Mouse (Mus musculus): ENCODE results near the gene 3100002H09Rik. TPM values are rescaled to one million over a fixed set of nuclear protein-coding genes. Genes with fewer than 3 reads are reported as not detected.
A peak's percentile ranks its signal among the peaks of the same experiment; 100 is the strongest.

3100002H09Rik gene
- polyA plus RNA-seq (2017; shearing (Covaris generic)): not detected

- no peak for ATAC-seq
These were observed at the start of gene 3100002H09Rik for GRCm38 (mm10) chr4:124610703-124611102. Gene 3100002H09Rik (minus strand): TSS chr4:124610803.

GRCm38 (mm10) chr4:124659251-124660217 is 48.9 kb upstream of the 3100002H09Rik start:
- ATAC-seq: no peak

GRCm38 (mm10) chr4:124658412-124658851 is 47.8 kb upstream of the 3100002H09Rik start:
- no peak for ATAC-seq

- ATAC-seq: no peak
These were observed 47.2 kb upstream of the 3100002H09Rik start for GRCm38 (mm10) chr4:124657781-124658180.

- ATAC-seq: peak; percentile 49
These were observed 46.4 kb upstream of the 3100002H09Rik start for GRCm38 (mm10) chr4:124656854-124657650.

- peak; percentile 11 for ATAC-seq
These were observed 45.9 kb upstream of the 3100002H09Rik start, which contains the start of gene Pou3f1 for GRCm38 (mm10) chr4:124656518-124656853. Gene Pou3f1 (plus strand): TSS chr4:124656807.

- ATAC-seq: no peak
These were observed 42.3 kb upstream of the 3100002H09Rik start for GRCm38 (mm10) chr4:124652886-124653285.

- no peak for ATAC-seq
These were observed 37.3 kb upstream of the 3100002H09Rik start for GRCm38 (mm10) chr4:124647909-124648308.

- ATAC-seq: peak; percentile 28
These were observed 36.0 kb upstream of the 3100002H09Rik start for GRCm38 (mm10) chr4:124646591-124646990.

- ATAC-seq: no peak
These were observed 34.4 kb upstream of the 3100002H09Rik start for GRCm38 (mm10) chr4:124644974-124645433.

- ATAC-seq: no peak
These were observed 33.3 kb upstream of the 3100002H09Rik start for GRCm38 (mm10) chr4:124643859-124644258.

GRCm38 (mm10) chr4:124639715-124640114 is 29.1 kb upstream of the 3100002H09Rik start:
- ATAC-seq: no peak

GRCm38 (mm10) chr4:124633281-124633680 is 22.7 kb upstream of the 3100002H09Rik start:
- ATAC-seq: no peak

GRCm38 (mm10) chr4:124632856-124633255 is 22.3 kb upstream of the 3100002H09Rik start:
- ATAC-seq: no peak

GRCm38 (mm10) chr4:124631456-124631855 is 20.9 kb upstream of the 3100002H09Rik start:
- no peak for ATAC-seq

GRCm38 (mm10) chr4:124626836-124627235 is 16.2 kb upstream of the 3100002H09Rik start:
- ATAC-seq: no peak

- ATAC-seq: no peak
These were observed 13.5 kb upstream of the 3100002H09Rik start for GRCm38 (mm10) chr4:124624111-124624581.

- no peak for ATAC-seq
These were observed 12.0 kb upstream of the 3100002H09Rik start for GRCm38 (mm10) chr4:124622566-124622965.

- no peak for ATAC-seq
These were observed 10.8 kb upstream of the 3100002H09Rik start for GRCm38 (mm10) chr4:124621406-124621805.

GRCm38 (mm10) chr4:124618599-124618998 is 8.0 kb upstream of the 3100002H09Rik start:
- ATAC-seq: no peak

GRCm38 (mm10) chr4:124616636-124617035 is 6.0 kb upstream of the 3100002H09Rik start:
- no peak for ATAC-seq

- ATAC-seq: no peak
These were observed 5.4 kb upstream of the 3100002H09Rik start for GRCm38 (mm10) chr4:124615986-124616385.

GRCm38 (mm10) chr4:124615406-124615960 is 4.9 kb upstream of the 3100002H09Rik start:
- ATAC-seq: no peak
